Mouse (Mus musculus) cerebellum, adult 9-10 months (tissue): ENCODE data around the gene Pde4b.

ENCODE experiments used
- DNase-seq: peaks from one replicate; pipeline ENCODE4 v3.0.0; 2022

Gene Pde4b

DNA sequence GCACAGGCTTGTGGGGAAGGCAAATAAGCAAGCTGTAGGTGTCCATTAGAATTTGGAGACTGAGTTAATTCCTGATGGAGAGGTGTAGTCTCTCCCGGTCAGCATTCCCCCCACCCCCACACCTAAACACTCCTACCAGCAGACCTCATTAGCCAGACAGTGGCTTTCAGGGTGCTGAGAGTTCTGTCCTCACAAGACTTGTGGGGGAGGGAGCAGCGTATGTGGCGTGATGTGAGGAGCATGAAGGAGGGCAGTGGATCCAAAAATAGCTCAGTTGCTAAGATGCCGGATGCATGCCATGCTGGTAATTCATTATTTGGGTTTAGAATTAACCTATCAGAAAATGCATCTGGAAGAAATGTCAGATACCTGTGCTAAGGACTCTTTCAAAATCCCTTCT is 321.6 kb downstream of the Pde4b start:
- DNase-seq: no peak

GRCm38 (mm10) chr4:102413101-102413500 is 325.8 kb downstream of the Pde4b start:
- no peak for DNase-seq

DNA sequence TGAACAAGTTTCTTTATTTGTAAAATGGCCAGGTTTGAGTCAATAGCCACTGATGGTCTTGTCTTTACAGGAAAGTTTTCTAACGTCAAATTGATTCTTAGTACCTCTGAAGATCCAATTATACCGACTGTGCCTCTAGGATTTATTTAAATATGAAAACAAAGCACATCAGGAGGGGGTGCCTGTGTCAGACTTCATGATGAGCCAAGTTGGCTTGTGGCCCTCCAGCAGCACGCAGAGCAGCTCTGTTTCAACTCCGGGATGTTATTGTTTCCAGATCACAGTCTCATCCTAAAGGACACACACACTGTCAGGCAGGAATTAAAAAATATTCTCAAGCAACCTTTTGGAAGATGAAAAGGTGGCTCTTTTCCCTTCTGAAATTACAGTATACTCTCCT is 326.5 kb downstream of the Pde4b start:
- DNase-seq: peak; percentile 61

GRCm38 (mm10) chr4:102414610-102415009 is 327.3 kb downstream of the Pde4b start:
- no peak for DNase-seq

DNA sequence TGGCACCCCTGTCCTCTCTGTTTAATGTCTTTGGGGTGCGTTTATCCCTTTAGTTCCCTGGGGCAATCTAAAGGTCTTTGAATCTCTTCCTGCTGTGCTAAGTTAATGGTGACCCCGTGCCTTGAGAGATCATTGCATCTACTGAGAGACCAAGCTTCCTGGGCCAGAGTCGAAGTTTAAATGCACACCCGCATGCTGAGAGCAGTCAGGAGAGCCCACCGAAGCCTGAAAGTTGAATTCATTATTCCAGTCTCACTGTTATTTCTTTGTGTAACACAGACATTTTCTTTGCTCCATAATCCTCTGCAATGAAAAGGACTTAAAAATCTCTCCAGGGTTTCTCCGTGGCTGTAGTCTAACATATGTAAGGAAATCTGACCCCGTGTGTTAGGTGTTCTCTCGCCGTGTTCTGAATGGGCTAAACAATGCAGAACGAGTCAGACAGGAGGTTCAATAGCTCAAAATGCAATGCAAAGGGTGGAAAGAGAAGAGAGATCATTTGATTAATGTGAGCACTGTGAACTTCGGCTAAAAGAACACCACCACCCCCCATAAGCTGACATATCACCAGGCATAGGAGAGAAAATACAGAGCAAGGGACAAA is 333.6 kb downstream of the Pde4b start:
- DNase-seq: no peak

GRCm38 (mm10) chr4:102421398-102421859 is 334.1 kb downstream of the Pde4b start:
- DNase-seq: peak; percentile 51

DNA sequence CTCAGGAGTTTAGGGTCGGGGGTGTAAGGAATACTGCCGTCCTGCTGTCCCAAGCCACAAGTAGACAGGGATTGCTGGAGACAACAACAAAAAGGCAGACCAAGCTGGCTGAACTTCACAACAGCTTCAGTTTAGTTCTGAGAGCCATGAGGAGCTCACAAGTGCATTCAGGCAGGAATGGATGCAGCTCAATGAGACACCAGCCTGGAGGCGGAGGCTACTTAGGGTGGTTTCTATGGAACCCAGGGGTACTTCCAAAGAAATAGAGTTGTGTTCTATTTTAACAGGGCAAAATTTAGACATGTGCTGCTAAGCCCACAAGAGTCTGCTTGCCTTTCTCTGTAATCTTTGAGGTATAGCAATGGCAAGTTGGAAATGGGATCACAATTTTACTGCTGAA is 336.8 kb downstream of the Pde4b start:
- no peak for DNase-seq

GRCm38 (mm10) chr4:102425422-102425821 is 338.1 kb downstream of the Pde4b start:
- DNase-seq: no peak

- no peak for DNase-seq
Measured at GRCm38 (mm10) chr4:102429730-102430341, 342.5 kb downstream of the Pde4b start.

GRCm38 (mm10) chr4:102432040-102432782 is 344.9 kb downstream of the Pde4b start:
- DNase-seq: peak; percentile 73

GRCm38 (mm10) chr4:102439401-102440118 is 352.2 kb downstream of the Pde4b start:
- DNase-seq: peak; percentile 38

DNA sequence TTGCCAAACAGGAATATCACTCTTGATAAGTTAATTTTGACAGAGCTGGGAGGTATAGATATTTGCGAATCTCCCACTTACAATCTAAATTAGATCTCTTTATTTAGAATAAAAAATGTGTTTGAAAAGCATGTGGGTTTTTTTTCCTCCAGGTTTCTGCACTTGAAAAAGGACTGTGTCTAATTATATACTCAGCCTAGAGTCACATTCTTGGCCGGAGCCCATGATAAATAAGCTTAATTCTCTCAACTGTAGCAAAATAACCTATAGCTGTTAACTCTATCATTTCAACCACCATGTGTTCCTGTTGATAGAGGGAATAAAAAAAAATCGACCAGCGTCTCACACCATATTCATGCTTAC is 352.8 kb downstream of the Pde4b start:
- no peak for DNase-seq

GRCm38 (mm10) chr4:102443533-102443932 is 356.2 kb downstream of the Pde4b start:
- no peak for DNase-seq

DNA sequence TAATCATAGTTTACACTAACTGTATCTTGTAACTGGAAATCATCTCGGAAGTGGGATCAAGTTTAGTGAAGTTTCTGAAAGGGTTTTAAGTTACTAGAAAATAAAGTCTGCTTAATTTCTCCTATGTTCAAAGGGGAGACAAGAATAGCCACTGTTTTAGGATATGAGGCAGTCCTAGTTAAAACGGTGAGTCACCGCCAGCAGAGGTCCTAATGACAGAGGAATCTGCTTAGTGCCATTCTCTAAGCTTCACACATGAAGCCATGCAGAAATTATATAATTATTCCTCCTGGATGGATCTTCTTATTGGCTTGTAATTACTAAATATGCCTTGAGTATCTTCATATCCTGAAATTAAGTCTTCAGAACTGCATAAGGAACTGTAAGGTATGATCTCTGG is 357.2 kb downstream of the Pde4b start:
- DNase-seq: peak; percentile 44

- DNase-seq: no peak
Measured at GRCm38 (mm10) chr4:102446160-102446945, 359.0 kb downstream of the Pde4b start.

GRCm38 (mm10) chr4:102456426-102456825 is 369.1 kb downstream of the Pde4b start:
- DNase-seq: no peak

DNA sequence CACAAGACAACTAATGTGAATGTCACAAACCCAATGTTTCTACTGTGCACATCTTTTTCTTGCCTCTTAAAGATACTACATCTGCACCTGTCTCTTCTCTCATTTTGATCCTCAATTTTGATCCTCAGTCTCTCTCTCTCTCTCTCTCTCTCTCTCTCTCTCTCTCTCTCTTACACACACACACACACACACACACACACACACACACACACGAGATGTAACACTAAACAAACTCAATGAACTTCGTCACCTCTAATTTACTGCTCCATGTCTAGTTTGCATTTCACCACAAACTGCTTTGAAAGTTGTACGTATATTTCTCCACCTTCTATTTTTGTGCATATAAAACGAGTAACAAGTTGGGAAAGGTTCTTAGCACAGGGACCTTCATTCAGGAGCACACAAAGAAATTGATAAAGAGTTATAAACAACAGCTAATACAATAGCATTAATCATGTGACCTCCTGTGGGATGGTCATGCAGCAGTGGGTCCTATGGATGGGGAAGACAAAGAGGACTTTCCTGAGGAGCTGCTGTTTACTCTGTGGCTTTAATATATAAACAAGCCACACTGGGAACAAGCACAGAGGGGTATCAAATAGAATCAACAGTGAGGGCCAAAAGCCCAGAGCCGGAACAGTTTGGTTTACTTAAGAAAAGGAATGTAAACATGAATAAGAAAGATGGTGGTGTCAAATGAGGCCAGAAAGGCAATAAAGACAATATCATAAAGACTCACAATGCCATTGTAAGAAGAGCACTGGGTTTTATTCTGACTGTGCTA is 372.1 kb downstream of the Pde4b start:
- DNase-seq: no peak

DNA sequence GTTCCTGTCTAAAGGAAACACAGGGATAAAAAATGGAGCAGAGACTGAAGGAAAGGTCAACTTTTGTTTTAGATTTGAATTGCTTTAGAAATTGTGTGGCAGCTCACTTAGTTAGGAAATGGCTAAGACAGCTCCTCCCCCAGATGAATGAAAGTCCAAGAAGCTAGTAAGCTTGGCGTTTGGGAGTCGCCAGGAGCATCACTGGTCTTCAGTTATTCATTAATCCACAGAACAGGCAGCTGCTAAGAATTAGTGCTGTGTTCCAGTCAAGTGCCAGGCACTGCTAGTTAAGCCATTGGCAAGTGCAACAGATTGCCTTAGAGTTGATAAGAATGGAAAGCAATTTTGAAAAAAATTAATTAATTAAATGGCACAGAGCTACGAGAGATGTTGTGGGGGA is 390.8 kb downstream of the Pde4b start:
- no peak for DNase-seq

GRCm38 (mm10) chr4:102478860-102479259 is 391.5 kb downstream of the Pde4b start:
- DNase-seq: no peak

- DNase-seq: peak; percentile 76
Measured at GRCm38 (mm10) chr4:102480830-102481484, 393.6 kb downstream of the Pde4b start.

DNA sequence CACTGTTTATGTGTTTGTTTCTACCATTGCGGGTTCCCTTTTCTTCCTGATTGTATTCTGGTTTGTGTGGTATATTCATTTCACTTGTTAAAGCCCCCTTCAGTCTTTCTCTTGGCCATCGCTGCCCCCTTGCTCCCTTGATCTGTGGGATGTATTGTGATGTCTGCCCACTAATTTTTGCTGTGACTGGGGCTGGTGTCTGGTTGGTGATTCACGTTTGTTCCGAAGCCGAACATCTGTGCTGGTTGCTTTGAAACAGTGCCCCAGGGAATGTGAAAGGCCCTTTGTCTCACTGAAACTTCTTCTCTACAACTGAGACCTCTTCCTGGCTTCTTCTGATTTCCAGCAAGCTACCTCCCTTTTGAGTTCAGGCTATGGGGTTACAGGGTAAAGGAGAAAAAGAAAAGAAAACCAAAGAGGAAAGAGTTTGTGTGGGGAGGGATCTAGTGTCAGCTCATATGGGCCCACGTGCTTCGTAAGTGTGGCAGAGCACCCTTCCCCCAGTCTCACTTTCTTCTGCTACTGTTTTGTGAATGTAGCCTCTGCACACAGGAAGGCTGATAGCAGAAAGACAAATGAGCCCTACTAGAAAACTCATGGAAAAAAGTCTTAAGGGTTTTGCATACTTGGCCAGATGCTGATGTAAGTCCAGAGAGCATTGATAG is 396.1 kb downstream of the Pde4b start:
- no peak for DNase-seq
